In the genomic region with DNA sequence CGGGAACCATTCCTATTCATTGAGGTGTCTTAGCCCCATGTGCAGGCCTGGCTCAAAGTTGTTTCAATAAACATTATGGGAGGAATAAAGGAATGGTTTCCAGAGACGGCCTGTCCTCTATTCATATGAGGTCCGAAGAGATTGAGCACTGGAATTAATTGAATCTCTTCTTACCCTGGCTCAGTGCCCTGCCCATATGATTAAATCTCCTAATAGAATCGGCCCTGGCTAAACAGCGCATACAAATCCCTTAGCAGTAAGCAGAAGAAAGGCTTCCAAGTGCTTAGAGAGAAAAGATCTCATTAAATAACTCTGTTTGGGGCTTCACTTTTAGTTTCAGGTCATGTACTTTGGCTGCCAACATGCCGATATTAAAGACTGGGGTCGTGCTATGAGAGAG, we compare ENCODE assay signal across 24 mouse cellular contexts. TPM values are rescaled to one million over a fixed set of nuclear protein-coding genes. Genes with fewer than 3 reads are reported as not detected.
DNase-seq lines count a peak whose midpoint lies in the region; ATAC-seq and TF ChIP-seq lines count a peak whose summit lies in the region.
"Had no signal": no experiment of that assay in that cellular context is flagged by ENCODE, and none has a peak within 500 bp of the region (broad histone marks: within the 10 kb centered on the region; RNA-seq: fewer than 3 reads in every experiment).

No protein-coding gene starts in this region.

- H3K9ac ChIP-seq in hindbrain, embryonic 14.5 days: no peak overlapping the region
- no peak overlapping the region for H3K9ac ChIP-seq in hindbrain, postnatal 0 days (replicated peaks; ENCODE audit: low read length)
- no peak overlapping the region for H3K9ac ChIP-seq in neural tube, embryonic 14.5 days (replicated peaks; ENCODE audit: low read depth, low read length)
- H3K9ac ChIP-seq in midbrain, embryonic 12.5 days (replicated peaks): no peak overlapping the region
- H3K9ac ChIP-seq: kidney, embryonic 15.5 days; liver, embryonic 13.5 days had no signal

- WGBS in hindbrain, embryonic 14.5 days: 21% methylated on average over 7 of the region's 7 CpGs
- WGBS in hindbrain, postnatal 0 days: 26% methylated on average over 7 of the region's 7 CpGs
- 33% methylated on average over 7 of the region's 7 CpGs for WGBS in neural tube, embryonic 14.5 days
- WGBS in midbrain, embryonic 12.5 days: 22% methylated on average over 7 of the region's 7 CpGs

- no peak overlapping the region for H3K27ac ChIP-seq in hindbrain, embryonic 14.5 days
- H3K27ac ChIP-seq in hindbrain, postnatal 0 days: no peak overlapping the region
- no peak overlapping the region for H3K27ac ChIP-seq in neural tube, embryonic 14.5 days (ENCODE audit: low read depth, low read length)
- peak overlapping the region; percentile 64 for H3K27ac ChIP-seq in midbrain, embryonic 12.5 days (replicated peaks)
- H3K27ac ChIP-seq: kidney, embryonic 15.5 days; liver, embryonic 13.5 days had no signal

- no peak overlapping the region for H3K4me2 ChIP-seq in hindbrain, embryonic 14.5 days (replicated peaks)
- H3K4me2 ChIP-seq in hindbrain, postnatal 0 days (ENCODE audit: low read depth, low read length): no peak overlapping the region
- H3K4me2 ChIP-seq in neural tube, embryonic 14.5 days (ENCODE audit: low read depth, low read length): no peak overlapping the region
- no peak overlapping the region; the same call in 1 of the 2 replicates for H3K4me2 ChIP-seq in midbrain, embryonic 12.5 days (replicated peaks)
- H3K4me2 ChIP-seq: kidney, embryonic 15.5 days; liver, embryonic 13.5 days had no signal

- no peaks in the 10 kb centered on the region for H3K9me3 ChIP-seq in hindbrain, embryonic 14.5 days (ENCODE audit: control insufficient read depth, low read length)
- H3K9me3 ChIP-seq in hindbrain, postnatal 0 days (ENCODE audit: low read length): no peaks in the 10 kb centered on the region
- H3K9me3 ChIP-seq in neural tube, embryonic 14.5 days (ENCODE audit: control insufficient read depth, low read length): no peaks in the 10 kb centered on the region
- no peaks in the 10 kb centered on the region for H3K9me3 ChIP-seq in midbrain, embryonic 12.5 days
- H3K9me3 ChIP-seq: kidney, embryonic 15.5 days; liver, embryonic 13.5 days; megakaryocyte, embryonic 14.5 days had no signal

- H3K27me3 ChIP-seq in hindbrain, embryonic 14.5 days (ENCODE audit: control insufficient read depth, insufficient read depth, low read length): no peaks in the 10 kb centered on the region
- no peaks in the 10 kb centered on the region; the same call in 1 of the 2 replicates for H3K27me3 ChIP-seq in hindbrain, postnatal 0 days (ENCODE audit: insufficient read depth, low read length)
- no peaks in the 10 kb centered on the region for H3K27me3 ChIP-seq in neural tube, embryonic 14.5 days (ENCODE audit: control insufficient read depth, insufficient read depth, low read length)
- 0 out of 2 replicates have a peak, but pooled peaks cover 4% of the 10 kb centered on the region for H3K27me3 ChIP-seq in midbrain, embryonic 12.5 days
- H3K27me3 ChIP-seq: Patski had no signal

- peaks cover 10% of the 10 kb centered on the region; the same call in 1 of the 2 replicates for H3K4me1 ChIP-seq in hindbrain, embryonic 14.5 days (replicated peaks; ENCODE audit: control insufficient read depth, insufficient read depth, low read length)
- H3K4me1 ChIP-seq in hindbrain, postnatal 0 days (ENCODE audit: insufficient read depth, low read length): no peaks in the 10 kb centered on the region
- H3K4me1 ChIP-seq in neural tube, embryonic 14.5 days (ENCODE audit: control insufficient read depth, insufficient read depth, low read length): 0 out of 2 replicates have a peak, but pooled peaks cover 4% of the 10 kb centered on the region
- H3K4me1 ChIP-seq in midbrain, embryonic 12.5 days: peaks cover 20% of the 10 kb centered on the region
- H3K4me1 ChIP-seq: liver, embryonic 13.5 days had no signal

- no peak overlapping the region for H3K4me3 ChIP-seq in hindbrain, embryonic 14.5 days (replicated peaks; ENCODE audit: low read length)
- H3K4me3 ChIP-seq in hindbrain, postnatal 0 days (ENCODE audit: low read length): no peak overlapping the region
- H3K4me3 ChIP-seq in neural tube, embryonic 14.5 days (ENCODE audit: low read depth, low read length): no peak overlapping the region
- no peak overlapping the region for H3K4me3 ChIP-seq in midbrain, embryonic 12.5 days
- H3K4me3 ChIP-seq: kidney, embryonic 15.5 days; liver, embryonic 13.5 days; megakaryocyte, embryonic 14.5 days had no signal

- H3K36me3 ChIP-seq in hindbrain, embryonic 14.5 days (replicated peaks; ENCODE audit: control insufficient read depth, insufficient read depth): no peaks in the 10 kb centered on the region
- H3K36me3 ChIP-seq in hindbrain, postnatal 0 days (ENCODE audit: insufficient read depth, low read length): no peaks in the 10 kb centered on the region
- no peaks in the 10 kb centered on the region for H3K36me3 ChIP-seq in neural tube, embryonic 14.5 days (ENCODE audit: control insufficient read depth, insufficient read depth, low read length)
- H3K36me3 ChIP-seq in midbrain, embryonic 12.5 days: no peaks in the 10 kb centered on the region
- H3K36me3 ChIP-seq: kidney, embryonic 15.5 days; liver, embryonic 13.5 days had no signal

- no peak for TF ChIP-seq CTCF in hindbrain, postnatal 0 days (IDR thresholded peaks at IDR 0.05; ENCODE audit: low read depth)

- no peak for DNase-seq in hindbrain, embryonic 14.5 days (ENCODE audit: low spot score)
- no peak for DNase-seq in hindbrain, postnatal 0 days (ENCODE audit: low spot score)
- DNase-seq in neural tube, embryonic 10.5 days (ENCODE audit: extremely low spot score, low spot score): no peak
- DNase-seq in thymus, postnatal 14 days: no peak
- DNase-seq in right cerebral cortex, postnatal 4 days: no peak
- DNase-seq: adrenal gland, postnatal 36 days; cerebellum, adult 11-12 months; cerebellum, postnatal 10 days; kidney, adult 11 months; kidney, postnatal 36 days; layer of hippocampus, postnatal 36 days; liver, embryonic 13.5 days; lung, adult 2 months; lung, postnatal 36 days; right cerebral cortex, postnatal 25 days; thymus, postnatal 25 days had no signal

- ATAC-seq in hindbrain, embryonic 14.5 days (ENCODE audit: low FRiP score): peak; percentile 60; the same call in 1 of the 2 replicates
- no peak for ATAC-seq in hindbrain, postnatal 0 days
- peak; percentile 34; the same call in 1 of the 2 replicates for ATAC-seq in neural tube, embryonic 14.5 days (ENCODE audit: low read depth)
- peak; percentile 81 for ATAC-seq in midbrain, embryonic 12.5 days (ENCODE audit: low FRiP score, low read depth)
- ATAC-seq: Patski had no signal

RNA-seq across cellular contexts. Expression of gene Fam163a, which starts 12.0 kb away (rescaled TPM):
- 3.4 and 4.8 TPM in 2 replicates for polyA plus RNA-seq in hindbrain, embryonic 14.5 days (2014; fragmentation: Nextera tagmentation; extraction: Ambion mirVana)
- 3.7 and 5.2 TPM in 2 replicates for total RNA-seq in hindbrain, postnatal 0 days (2014; rRNA removed)
- 3.4 and 3.5 TPM in 2 replicates for polyA plus RNA-seq in hindbrain, postnatal 0 days (2015; fragmentation: Nextera tagmentation; extraction: Ambion mirVana)
- 4.9 and 5.0 TPM in 2 replicates for polyA plus RNA-seq in neural tube, embryonic 14.5 days (2014; fragmentation: Nextera tagmentation; extraction: Ambion mirVana)
- polyA plus RNA-seq in midbrain, embryonic 12.5 days (2016; fragmentation: Nextera tagmentation; extraction: Ambion mirVana): 14.5 and 14.9 TPM in 2 replicates
- total RNA-seq: gastrocnemius, adult 18-20 months; neutrophil, adult 5-6 weeks had no signal
- polyA plus RNA-seq: Patski; spleen, adult 2 months had no signal
